Mouse (Mus musculus) lung, adult 2 months (tissue): ENCODE data around the gene Mroh3. TPM values are rescaled to one million over a fixed set of nuclear protein-coding genes. Genes with fewer than 3 reads are reported as not detected.

Experiments used
- DNase-seq: peaks from one replicate; pipeline ENCODE4 v3.0.0; 2022
- H3K4me1 ChIP-seq: fragments of 200-500 bp; 2 replicates; pipeline ENCODE4 v1.6.1; 2011; ENCODE audit warnings: low read length; ENCODE audit not compliant: control insufficient read depth, insufficient read depth
- H3K4me3 ChIP-seq: fragments of 200-500 bp; replicated peaks from 2 replicates; pipeline ENCODE3; 2011; ENCODE audit warnings: low read depth, mild to moderate bottlenecking, control low read depth, low read length; ENCODE audit errors: extremely low read depth
- CTCF ChIP-seq: fragments of 200-500 bp; IDR thresholded peaks from 2 replicates; pipeline ENCODE4 v1.5.1; 2011; ENCODE audit warnings: mild to moderate bottlenecking, low read length, control low read depth; ENCODE audit not compliant: insufficient read depth
- POLR2A ChIP-seq: fragments of 200-500 bp; IDR thresholded peaks from 2 replicates; pipeline ENCODE4 v1.6.1; 2011; ENCODE audit warnings: low read depth, mild to moderate bottlenecking, control low read depth, low read length, borderline replicate concordance; ENCODE audit errors: extremely low read depth
- WGBS: fragments of 180-500 bp; shearing (Covaris S2); methylation state at CpG from one replicate; pipeline ENCODE4 v1.1.7; 2018; 5-methylcytosine and 5-hydroxymethylcytosine counted together
- polyA plus RNA-seq: library from polyadenylated mRNA; depleted of rRNA; stranded (reverse); fragments of >200 nt; gene quantifications from 2 replicates; pipeline ENCODE4 v1.2.3, GENCODE M21; 2012

Mroh3 gene
- polyA plus RNA-seq, 1 experiment: 0.14 TPM

DNA sequence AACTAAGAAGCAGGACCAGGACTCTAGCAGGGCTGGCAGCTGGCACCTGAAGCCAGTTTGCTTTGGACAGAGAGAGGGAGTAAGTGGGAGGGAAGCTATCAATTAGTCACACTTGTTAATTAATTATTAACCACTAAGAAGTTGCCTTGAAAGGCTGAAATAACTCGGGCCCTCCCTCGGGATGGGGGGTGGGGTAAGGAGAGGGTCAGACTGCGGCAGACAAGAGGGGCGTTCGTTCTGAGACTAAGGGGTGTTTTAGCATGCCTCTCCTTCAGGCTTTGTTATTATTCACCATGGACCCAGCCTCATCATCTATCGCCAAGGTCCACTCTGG lies 16.4 kb upstream of the Mroh3 start:
- TF ChIP-seq CTCF (no peak), POLR2A (no peak)
- no peak overlapping the region for H3K4me3 ChIP-seq
- no peak for DNase-seq
- H3K4me1 ChIP-seq: no peaks in the 10 kb centered on the region
- 46% methylated on average over 6 of the region's 6 CpGs for WGBS

DNA sequence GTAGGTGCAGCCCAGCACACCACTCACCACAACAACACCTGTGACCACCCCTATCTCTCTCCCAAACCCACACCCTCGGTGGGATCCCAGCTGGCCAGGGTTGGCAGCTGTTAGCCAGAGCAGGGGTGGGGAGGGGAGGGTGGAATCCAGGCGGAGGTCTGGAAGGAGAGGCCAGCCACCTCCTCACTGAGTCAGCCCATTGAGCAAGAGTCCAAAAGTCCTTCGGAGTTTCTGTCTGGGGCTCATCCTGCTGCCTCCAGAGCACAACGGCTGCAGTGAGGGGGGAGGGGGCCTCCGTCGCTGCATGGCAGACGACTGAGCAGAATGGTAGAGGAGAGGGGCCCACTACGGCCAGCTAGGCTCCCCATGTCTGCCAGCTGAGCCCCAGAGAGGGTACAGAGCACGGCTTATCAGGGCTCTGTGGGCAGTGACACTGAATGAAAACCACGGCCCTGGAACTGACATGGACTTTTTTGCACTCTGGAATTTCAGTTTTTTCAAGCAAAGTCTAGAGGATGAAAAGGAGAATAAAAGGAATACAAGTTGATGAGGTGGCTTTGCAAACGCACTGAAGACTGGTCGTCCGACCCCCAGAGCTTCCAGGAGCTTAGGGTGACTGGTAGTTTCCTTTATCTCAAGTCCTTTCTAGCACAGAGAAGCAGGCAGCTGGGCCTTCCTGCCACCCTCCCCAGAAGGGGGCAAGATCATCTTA lies 15.9 kb upstream of the Mroh3 start:
- H3K4me3 ChIP-seq: no peak overlapping the region
- no peak for TF ChIP-seq CTCF
- TF ChIP-seq POLR2A: no peak
- WGBS: 27% methylated on average over 13 of the region's 13 CpGs
- H3K4me1 ChIP-seq: no peaks in the 10 kb centered on the region
- DNase-seq: peak; percentile 14

DNA sequence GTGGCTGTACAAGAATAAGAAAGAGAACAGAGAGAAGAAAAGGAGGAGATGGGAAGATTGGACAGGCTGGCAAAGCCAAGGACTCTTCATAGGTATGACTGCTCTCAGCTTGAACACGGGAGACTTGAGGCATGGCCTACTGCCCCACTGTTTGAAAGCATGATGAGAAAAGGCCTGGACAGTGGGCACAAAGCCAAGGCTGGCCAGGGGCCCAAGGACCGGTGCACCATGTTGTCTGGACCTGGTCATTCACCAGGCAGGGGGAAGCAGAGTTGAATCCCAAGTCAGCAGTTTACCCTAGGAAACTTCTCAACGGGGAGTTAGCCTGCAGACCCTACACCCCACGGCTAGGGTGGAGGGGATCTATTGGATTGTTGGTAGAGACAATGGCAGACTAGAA lies 15.2 kb upstream of the Mroh3 start:
- WGBS: 55% methylated on average over 4 of the region's 4 CpGs
- Histone ChIP-seq H3K4me1 (no peaks in the 10 kb centered on the region), H3K4me3 (no peak overlapping the region)
- DNase-seq: peak; percentile 5
- TF ChIP-seq CTCF (no peak), POLR2A (no peak)

DNA sequence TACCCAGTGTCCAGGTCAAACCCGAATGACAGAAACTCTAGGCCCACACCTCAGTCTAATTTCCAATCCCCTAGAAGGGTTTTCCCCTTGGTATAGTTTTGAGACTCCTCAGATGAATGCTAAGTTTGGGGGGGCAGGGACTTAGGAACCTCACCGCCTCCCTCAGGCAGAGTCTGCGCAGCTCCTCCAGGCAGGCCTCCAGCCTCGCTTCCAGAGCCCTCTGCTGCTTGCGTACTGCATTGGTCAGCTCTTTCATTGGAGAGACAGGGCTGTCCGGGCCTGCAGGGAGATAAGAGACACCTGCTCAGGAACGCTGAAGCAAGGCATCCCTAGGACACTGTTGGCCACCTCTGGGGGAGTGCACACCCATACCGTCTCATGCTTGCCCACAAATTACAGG lies 14.0 kb upstream of the Mroh3 start:
- Histone ChIP-seq H3K4me1 (no peaks in the 10 kb centered on the region), H3K4me3 (no peak overlapping the region)
- 90% methylated on average over 8 of the region's 8 CpGs for WGBS
- no peak for TF ChIP-seq CTCF
- no peak for TF ChIP-seq POLR2A
- no peak for DNase-seq

DNA sequence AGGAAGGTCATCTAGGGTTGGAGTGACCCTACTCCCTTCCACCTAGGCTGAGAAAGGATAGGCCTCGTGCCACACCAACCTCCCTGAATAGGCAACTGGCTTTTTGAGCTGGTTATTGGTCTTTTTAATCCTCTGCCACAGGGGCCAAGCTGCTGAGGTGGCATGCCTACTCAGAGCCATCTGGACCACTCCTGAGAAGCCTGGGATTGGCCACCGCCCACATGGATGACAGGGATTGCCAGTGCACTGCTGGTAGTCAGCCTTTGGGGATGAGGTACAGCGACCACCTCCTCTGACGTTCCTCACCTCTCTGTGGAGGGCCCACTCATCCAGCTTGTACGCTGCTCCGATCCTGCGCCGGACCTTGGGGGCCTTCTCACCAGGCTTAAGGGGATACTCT lies 13.2 kb upstream of the Mroh3 start:
- H3K4me1 ChIP-seq: no peaks in the 10 kb centered on the region
- WGBS: 96% methylated on average over 8 of the region's 8 CpGs

DNA sequence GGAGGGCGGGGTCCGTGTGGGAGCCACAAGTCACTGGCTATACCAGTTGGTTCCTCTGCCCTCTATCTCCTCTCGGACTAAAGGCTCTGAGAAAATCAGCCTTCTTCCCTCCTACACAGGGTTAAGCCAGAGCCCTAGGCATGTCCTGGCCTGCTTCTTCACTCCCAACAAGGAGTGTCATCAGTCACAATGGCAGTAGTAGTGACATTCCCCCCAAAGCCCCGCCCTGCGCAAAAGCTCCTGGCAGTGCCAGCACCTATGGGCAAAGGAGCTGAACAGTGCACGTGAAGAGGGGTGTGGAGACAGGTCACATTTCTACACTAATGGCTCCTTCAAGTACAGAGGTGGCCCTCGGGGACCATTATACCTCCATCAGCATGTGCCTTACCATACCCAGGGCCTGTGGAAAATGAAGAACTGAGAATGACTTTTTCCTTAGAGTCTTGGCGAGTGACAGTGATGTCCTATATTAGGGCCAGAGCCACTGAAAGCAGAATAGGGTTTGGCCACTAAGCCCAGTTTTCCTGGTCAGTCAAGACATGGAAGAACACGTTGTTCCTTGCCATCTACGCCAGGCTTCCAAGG lies 11.2 kb upstream of the Mroh3 start:
- WGBS: 83% methylated on average over 10 of the region's 10 CpGs
- no peaks in the 10 kb centered on the region for H3K4me1 ChIP-seq

More for the DNA sequence above, 13.2 kb upstream of the Mroh3 start:
- no peak overlapping the region for H3K4me3 ChIP-seq
- TF ChIP-seq POLR2A (no peak), CTCF (no peak)
- no peak for DNase-seq

DNA sequence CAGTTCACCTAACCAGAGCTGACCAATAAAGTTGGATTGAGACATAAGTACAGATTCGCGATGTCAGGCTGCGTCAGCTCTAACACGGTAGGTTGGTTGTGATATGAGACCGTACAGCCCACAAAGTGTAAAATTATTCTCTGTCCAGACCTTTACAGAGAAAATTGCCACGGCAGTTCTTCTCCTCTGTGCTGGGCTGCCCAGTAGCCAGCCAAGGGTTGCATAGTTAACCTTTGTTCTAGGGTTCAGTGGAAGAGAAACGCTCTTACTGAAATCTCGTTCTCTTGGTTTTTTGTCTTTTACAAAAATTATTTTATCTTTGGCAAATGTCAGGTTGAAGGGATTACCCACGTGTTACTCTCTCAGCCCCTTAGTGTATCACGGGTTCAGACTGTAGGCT lies 9.8 kb upstream of the Mroh3 start:
- no peak for DNase-seq
- WGBS: 70% methylated on average over 10 of the region's 10 CpGs
- Histone ChIP-seq H3K4me3 (no peak overlapping the region), H3K4me1 (no peaks in the 10 kb centered on the region)
- TF ChIP-seq CTCF: no peak
- no peak for TF ChIP-seq POLR2A

More for the DNA sequence above, 11.2 kb upstream of the Mroh3 start:
- no peak for TF ChIP-seq CTCF
- no peak for TF ChIP-seq POLR2A
- no peak for DNase-seq
- H3K4me3 ChIP-seq: no peak overlapping the region

DNA sequence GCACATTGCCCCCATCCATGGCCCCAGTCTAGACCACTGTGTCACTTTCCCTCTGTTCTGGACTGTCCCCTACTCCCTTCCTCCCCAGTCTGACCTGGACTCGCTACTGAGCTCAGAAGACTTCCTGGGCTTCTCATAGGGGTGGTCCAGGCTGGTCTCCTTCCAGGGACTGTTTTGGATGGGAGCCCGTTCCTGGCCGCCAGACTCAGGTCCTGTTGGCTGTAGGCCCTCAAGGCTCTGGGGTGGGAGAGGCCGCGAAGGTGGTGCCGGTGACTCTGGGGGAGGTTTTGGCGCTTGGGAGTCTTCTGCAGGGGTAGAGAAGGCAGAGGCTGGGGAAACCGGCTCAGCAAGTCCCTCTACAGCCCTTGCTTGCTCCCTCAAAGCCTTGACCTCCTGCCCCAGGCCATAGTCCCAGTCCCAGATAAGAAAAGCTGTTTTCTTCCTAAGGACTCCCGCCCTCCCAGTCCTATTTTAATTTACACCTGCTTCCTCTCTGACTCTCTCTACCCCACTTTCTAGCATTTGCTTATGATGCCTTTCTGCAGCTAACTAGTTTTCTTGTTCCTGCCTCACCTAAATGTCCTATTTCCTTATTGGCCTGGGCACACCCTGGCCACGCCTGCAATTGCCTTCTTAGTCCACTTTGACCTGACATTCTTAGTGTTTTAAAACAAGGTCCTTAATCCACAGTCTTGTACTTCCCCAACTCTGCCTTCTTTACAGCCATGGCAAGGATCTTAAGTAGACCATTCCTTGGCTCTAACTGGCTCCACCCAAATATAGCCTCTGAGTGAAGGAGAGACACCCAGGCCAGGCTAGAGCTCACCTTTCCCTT lies 7.6 kb upstream of the Mroh3 start:
- 53% methylated on average over 10 of the region's 10 CpGs for WGBS
- H3K4me3 ChIP-seq: no peak overlapping the region
- H3K4me1 ChIP-seq: no peaks in the 10 kb centered on the region
- DNase-seq: peak; percentile 34
- no peak for TF ChIP-seq CTCF
- TF ChIP-seq POLR2A: no peak

DNA sequence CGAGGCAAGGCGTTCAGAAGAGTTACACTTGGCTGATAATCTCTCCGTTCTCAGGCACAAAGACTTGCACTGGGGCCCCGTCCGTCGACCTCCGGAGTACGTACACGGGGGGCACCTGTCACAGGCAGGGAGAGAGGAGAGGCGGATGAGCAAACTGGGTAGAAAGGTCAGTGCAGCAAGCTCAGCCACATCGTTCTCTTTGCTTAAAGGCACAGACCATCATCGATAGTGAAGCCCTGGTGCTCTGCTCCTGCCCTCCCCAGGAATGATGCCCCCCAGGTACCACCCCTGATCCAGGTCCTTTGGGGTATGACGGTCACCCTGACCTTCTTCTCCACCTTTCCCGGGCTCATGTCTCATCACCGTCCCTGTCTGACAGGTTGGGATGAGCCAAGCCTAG lies 1.7 kb upstream of the Mroh3 start:
- H3K4me3 ChIP-seq: no peak overlapping the region
- no peak for DNase-seq
- TF ChIP-seq POLR2A (no peak), CTCF (no peak)
- H3K4me1 ChIP-seq: no peaks in the 10 kb centered on the region
- WGBS: 74% methylated on average over 15 of the region's 15 CpGs
